Mouse (Mus musculus) gastrocnemius, adult 2 months (tissue): ENCODE data around the gene Rrnad1. TPM values are rescaled to one million over a fixed set of nuclear protein-coding genes. Genes with fewer than 3 reads are reported as not detected.

Source experiments
- DNase-seq: peaks from one replicate; pipeline ENCODE4 v3.0.0; 2022
- H3K27ac ChIP-seq: fragments of 200-600 bp; 2 replicates; pipeline ENCODE4 v1.8.1; 2022; ENCODE audit warnings: mild to moderate bottlenecking
- H3K4me3 ChIP-seq: fragments of 200-600 bp; 2 replicates; pipeline ENCODE4 v1.8.1; 2022; ENCODE audit warnings: mild to moderate bottlenecking, moderate library complexity
- CTCF ChIP-seq: fragments of 200-600 bp; IDR thresholded peaks from 2 replicates; pipeline ENCODE4 v1.8.1; 2022; ENCODE audit warnings: antibody characterized with exemption, mild to moderate bottlenecking, moderate library complexity
- intact Hi-C: fragments of 180-260 bp; cut with DNase I; formaldehyde crosslinking; loops from one replicate; pipeline ENCODE4 v1.15.1; 2025
- total RNA-seq, 2 experiments: library from RNA; stranded (reverse); gene quantifications; 2 replicates each; pipeline ENCODE4 v1.2.3; 2021

Rrnad1 gene
- total RNA-seq, 2 experiments from 2014 or later: 4.7 to 5.0 TPM

- DNase-seq: no peak
- intact Hi-C loops: no loop called here
- no peak for TF ChIP-seq CTCF
- Histone ChIP-seq H3K4me3 (no peak overlapping the region), H3K27ac (no peak overlapping the region)
These were observed 3.1 kb downstream of the Rrnad1 start for GRCm38 (mm10) chr3:87927452-87927851.

GRCm38 (mm10) chr3:87924996-87925395 is 5.5 kb downstream of the Rrnad1 start:
- Histone ChIP-seq H3K27ac (no peak overlapping the region), H3K4me3 (no peak overlapping the region)
- no peak for DNase-seq
- intact Hi-C loops: no loop called here
- no peak for TF ChIP-seq CTCF

GRCm38 (mm10) chr3:87920270-87920943 is 10.1 kb downstream of the Rrnad1 start:
- DNase-seq: no peak
- peak overlapping the region; percentile 81 for H3K4me3 ChIP-seq
- TF ChIP-seq CTCF: peak; percentile 4; the same call in 1 of the 2 replicates
- intact Hi-C loops: no loop called here
- peak overlapping the region; percentile 88 for H3K27ac ChIP-seq

- no peak for TF ChIP-seq CTCF
- peak within 1 kb of the TSS; percentile 88 for H3K27ac ChIP-seq
- intact Hi-C loops: no loop called here
- peak within 1 kb of the TSS; percentile 81 for H3K4me3 ChIP-seq
- peak; percentile 76 for DNase-seq
These were observed 11.0 kb downstream of the Rrnad1 start, which contains the start of gene Mrpl24 for GRCm38 (mm10) chr3:87919336-87920108. TSS of gene Mrpl24 (plus strand) at chr3:87919506.

GRCm38 (mm10) chr3:87918551-87918950 is 12.0 kb downstream of the Rrnad1 start:
- Histone ChIP-seq H3K4me3 (peak overlapping the region; percentile 81; the same call in 1 of the 2 replicates), H3K27ac (peak overlapping the region; percentile 88; the same call in 1 of the 2 replicates)
- TF ChIP-seq CTCF: no peak
- intact Hi-C loops: no loop called here
- no peak for DNase-seq

- H3K27ac ChIP-seq: no peak overlapping the region
- peak; percentile 11; the same call in 1 of the 2 replicates for TF ChIP-seq CTCF
- intact Hi-C loops: no loop called here
These were observed 13.5 kb downstream of the Rrnad1 start for GRCm38 (mm10) chr3:87916990-87917389.

GRCm38 (mm10) chr3:87913891-87914290 is 16.6 kb downstream of the Rrnad1 start:
- H3K4me3 ChIP-seq: no peak overlapping the region
- no peak for TF ChIP-seq CTCF
- no peak overlapping the region for H3K27ac ChIP-seq
- no peak for DNase-seq
- intact Hi-C loops: no loop called here

More at GRCm38 (mm10) chr3:87916990-87917389, 13.5 kb downstream of the Rrnad1 start:
- no peak for DNase-seq
- no peak overlapping the region for H3K4me3 ChIP-seq

GRCm38 (mm10) chr3:87913491-87913890 is 17.0 kb downstream of the Rrnad1 start:
- H3K4me3 ChIP-seq: no peak overlapping the region
- intact Hi-C loops: no loop called here
- H3K27ac ChIP-seq: no peak overlapping the region
- no peak for DNase-seq
- no peak for TF ChIP-seq CTCF

- intact Hi-C loops: no loop called here
- TF ChIP-seq CTCF: no peak
- peak; percentile 85 for DNase-seq
- Histone ChIP-seq H3K4me3 (peak overlapping the region; percentile 79), H3K27ac (peak overlapping the region; percentile 100)
These were observed 19.9 kb downstream of the Rrnad1 start for GRCm38 (mm10) chr3:87910573-87911141.

- DNase-seq: no peak
- peak overlapping the region; percentile 100 for H3K27ac ChIP-seq
- TF ChIP-seq CTCF: no peak
- intact Hi-C loops: no loop called here
- H3K4me3 ChIP-seq: peak overlapping the region; percentile 79
These were observed 20.6 kb downstream of the Rrnad1 start for GRCm38 (mm10) chr3:87909874-87910273.

- no peak for DNase-seq
- peak overlapping the region; percentile 79 for H3K4me3 ChIP-seq
- intact Hi-C loops: no loop called here
- peak overlapping the region; percentile 100 for H3K27ac ChIP-seq
- no peak for TF ChIP-seq CTCF
These were observed 21.1 kb downstream of the Rrnad1 start for GRCm38 (mm10) chr3:87909381-87909780.

GRCm38 (mm10) chr3:87907906-87908305 is 22.6 kb downstream of the Rrnad1 start:
- intact Hi-C loops: no loop called here
- no peak for DNase-seq
- H3K27ac ChIP-seq: peak overlapping the region; percentile 100
- TF ChIP-seq CTCF: no peak
- H3K4me3 ChIP-seq: peak overlapping the region; percentile 99
